Mouse (Mus musculus) c-Kit-positive CD71-positive TER-119-negative erythroid progenitor cells, embryonic 14.5 days (primary cell): Measurements from ENCODE around the gene Gpr4.
A peak's percentile ranks its signal among the peaks of the same experiment; 100 is the strongest.

ENCODE experiments used
- DNase-seq: peaks from one replicate; pipeline ENCODE4 v3.0.0-alpha.2; 2013; ENCODE audit warnings: low read depth

The Gpr4 gene

DNA sequence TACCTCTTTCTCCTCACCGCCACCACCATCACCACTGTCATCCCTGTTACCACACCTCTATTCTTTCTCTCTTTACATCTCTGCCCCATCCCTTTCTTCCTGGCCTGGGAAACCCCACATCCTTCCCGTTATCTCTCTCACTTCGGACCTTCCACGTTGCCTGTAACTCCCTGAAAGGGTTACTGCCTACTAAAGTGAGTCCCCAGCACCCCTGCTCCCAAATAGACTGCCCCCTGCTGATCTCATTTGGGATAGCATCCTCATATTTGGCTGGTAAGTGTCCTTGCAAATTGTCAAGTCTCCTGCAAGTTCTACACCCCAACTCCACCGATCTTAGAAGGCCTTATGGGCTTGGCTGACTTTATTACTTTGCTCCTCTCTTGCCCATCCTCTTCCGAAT lies 15.7 kb upstream of the Gpr4 start:
- no peak for DNase-seq

DNA sequence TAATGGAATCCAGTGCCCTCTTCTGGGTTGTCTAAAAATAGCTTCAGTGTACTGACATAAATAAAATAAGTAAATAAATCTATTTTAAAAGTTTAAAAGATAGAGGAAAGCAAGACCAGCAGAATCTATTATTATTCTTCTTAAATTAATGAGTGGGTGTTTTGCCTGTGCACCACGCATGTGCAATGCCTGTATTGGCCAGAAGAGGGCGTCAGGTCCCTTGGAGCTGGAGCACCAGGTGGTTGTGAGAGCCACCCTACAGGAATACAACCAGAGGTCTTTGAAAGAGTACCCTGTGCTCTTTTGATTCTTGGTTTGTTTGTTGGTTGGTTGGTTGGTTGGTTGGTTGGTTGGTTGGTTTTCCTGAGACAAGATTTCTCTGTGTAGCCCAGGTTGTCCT lies 14.4 kb upstream of the Gpr4 start:
- no peak for DNase-seq

DNA sequence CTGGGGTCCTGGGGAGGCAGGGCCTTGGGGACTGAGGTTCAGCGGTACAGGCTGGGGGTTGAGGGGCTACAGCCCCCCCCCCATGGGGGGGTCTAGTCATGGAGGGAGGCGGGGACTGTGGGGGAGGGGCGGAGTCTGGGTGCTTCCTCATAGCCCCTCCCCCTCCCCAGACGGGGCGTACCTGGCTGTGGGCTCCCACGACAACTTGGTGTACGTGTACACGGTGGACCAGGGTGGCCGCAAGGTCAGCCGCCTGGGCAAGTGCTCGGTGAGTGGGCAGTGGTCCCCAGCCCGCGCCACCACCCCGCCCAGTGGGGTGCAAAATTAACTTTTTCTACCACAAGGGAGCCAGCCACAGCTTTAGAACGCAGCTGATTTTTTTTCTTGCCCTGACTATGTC lies 10.7 kb upstream of the Gpr4 start:
- DNase-seq: no peak

DNA sequence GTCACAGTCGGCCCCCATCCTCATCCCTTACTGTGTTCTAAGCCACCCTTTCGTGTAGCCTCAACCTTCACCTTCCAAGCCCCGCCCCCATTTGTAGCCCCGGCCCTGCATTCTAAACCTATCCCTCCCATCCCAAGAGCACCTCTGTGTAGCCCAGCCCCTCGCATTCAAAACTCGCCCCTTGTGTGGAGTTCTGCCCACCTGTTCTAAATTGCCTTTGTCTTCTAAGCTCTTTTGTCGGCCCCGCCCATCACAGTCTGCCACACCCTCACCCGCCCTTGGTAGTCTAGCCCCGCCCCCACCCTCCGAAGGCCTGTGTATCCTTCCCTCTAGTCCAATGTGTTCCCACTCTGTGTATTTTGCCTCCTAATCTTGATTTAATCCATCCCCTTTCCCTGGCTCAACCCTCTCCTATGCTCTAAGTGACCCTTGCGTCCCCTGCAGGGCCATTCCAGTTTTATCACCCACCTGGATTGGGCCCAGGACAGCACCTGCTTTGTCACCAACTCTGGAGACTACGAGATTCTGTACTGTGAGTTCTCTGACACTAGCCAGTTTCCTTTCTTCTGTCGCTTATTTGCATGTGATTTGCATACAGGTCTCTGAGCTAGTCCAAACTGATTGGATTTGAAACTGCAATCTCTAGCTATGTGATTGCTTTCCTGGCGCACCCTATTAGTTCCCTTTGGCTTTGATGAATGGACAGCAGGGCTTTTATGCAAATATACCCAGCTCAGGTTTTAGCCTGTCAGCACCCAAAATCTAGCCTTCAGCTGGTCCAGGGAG lies 10.1 kb upstream of the Gpr4 start:
- DNase-seq: no peak

DNA sequence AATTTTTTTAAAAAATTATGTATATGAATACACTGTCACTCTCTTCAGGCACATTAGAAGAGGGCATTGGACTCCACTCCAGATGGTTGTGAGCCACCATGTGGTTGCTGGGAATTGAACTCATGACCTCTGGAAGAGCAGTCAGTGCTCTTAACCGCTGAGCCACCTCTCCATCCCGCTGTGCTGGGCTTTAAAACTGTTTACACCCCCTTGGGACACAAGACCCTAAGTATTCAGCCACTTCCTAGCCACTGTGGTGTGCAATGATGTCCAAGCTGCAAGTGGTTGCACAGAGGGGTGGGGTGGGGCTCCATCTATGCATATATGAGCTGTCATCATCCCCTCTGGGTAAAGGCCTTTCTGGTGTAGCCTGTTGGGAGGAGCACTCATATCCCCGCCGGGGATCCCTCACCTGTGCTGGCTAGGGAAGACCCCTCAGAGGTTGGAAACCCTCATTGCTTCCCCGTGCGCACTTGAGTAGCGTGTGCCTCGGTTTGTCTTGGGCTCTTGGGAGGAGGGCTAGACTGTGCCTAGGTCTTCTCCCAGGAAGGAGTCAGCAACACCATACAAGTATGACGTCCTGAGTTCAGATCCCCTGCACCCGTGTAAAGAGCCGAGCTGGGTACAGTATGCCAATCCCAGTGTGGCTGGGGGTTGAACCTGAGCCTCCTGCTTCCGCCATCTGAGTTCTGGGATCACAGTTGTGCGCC lies 4.0 kb upstream of the Gpr4 start:
- DNase-seq: no peak

DNA sequence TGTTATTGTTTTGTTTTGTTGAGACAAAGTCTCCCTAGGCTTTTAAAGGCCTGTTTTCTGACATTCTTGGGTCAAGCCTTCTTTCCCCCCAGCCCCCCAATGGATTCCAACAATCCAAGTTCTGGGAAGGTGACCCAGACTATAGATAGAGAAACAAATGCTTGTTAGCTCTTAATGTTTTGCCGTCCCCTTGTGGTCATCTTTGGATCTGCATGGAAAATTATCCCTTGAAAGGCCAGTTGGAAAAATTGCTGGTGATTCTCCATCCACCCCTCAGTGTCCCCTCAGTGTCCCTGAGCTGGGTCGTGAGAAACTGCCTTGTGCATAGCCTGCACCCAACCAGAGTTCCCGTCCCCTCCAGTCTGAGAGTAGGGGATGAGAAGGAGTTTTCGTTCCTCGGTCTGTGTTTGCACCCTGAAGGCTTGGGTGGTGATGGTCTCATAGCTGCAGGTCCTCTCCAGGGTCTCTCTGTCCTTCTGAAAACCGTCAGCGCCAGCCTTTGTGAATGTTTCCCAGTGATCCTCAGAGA lies 3.3 kb upstream of the Gpr4 start:
- no peak for DNase-seq

DNA sequence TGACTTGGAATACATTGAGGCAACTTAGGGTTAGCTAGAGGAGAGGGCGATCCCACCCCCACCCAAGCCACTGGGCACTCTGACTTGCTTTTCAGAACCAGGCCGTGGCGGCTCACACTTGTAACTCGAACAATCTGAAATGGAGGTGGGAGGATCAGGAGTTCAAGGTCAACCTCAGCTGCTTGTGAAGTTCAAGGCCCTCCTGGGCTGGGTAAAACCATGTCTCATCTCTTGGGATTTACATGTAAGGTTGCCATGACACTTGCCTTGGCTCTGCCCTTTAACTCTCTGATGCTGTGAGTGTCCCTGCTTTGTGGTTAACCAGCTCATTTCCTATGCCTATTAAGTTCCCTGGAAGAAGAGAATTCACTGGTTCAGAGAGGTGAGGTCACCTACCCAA lies 2.8 kb upstream of the Gpr4 start:
- DNase-seq: no peak

DNA sequence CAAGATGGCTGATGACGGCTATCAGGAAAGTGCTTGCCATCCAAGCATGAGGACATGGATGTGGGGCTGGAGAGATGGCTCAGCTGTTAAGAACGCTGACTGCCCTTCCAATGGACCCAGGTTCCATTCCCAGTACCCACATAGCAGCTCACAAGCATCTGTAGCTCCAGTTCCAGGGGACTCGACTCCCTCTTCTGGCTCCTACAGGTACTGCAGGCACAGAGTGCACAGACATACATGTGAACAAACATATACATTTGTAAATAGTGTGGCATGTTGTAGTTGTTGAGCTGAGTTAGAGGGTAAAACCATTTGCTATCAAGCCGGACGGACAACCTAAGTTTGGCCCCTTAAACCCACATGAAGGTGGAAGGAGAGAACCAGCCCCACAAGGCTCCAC lies 2.3 kb upstream of the Gpr4 start:
- DNase-seq: no peak

DNA sequence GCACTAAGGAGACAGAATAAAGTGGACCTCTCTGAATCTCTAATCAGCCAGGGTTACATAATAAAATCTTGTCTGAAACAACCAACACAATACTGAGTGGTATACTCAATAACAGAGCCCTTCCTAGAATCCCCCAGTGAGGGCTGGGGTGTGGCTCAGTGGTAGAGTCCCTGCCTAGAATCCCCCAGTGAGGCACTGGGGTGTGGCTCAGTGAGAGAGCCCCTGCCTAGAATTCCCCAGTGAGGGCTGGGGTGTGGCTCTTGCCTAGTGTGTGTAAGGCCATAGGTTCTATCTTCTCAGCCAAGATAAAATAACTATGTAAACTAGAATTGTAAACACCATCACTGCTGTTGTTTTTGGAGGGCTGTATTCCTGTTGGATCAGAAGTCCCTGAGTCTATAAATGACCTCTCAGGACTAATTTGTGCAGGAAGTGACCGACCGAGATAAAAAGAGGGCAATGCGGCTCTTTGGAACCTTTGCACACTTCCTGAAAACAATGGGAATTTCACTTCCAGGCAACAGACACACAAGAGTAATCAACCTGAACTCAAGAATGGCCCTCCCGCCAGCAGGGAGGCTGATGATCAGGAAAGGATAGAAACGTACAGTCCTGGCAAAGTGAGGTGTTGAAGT lies 1.2 kb upstream of the Gpr4 start:
- DNase-seq: no peak

DNA sequence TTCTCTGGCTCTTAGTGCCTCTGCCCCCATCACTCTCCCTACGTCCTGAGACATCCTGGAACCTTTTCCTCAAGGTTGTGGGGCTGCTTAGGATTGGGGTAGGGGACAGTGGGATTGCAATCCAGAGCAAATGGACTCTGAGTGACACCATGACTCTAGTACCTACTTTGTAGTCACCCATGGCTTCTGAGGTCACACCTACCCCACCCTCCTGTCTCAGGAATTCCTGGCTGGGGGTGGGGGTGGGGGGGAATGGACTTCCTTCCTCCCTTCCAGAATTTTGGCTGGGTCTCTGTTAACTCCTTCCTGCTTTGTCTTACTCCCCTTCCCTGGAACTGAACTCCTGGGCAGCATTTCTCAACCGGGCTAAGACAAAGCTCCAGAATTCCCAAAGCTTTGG lies 1.0 kb downstream of the Gpr4 start:
- DNase-seq: no peak

DNA sequence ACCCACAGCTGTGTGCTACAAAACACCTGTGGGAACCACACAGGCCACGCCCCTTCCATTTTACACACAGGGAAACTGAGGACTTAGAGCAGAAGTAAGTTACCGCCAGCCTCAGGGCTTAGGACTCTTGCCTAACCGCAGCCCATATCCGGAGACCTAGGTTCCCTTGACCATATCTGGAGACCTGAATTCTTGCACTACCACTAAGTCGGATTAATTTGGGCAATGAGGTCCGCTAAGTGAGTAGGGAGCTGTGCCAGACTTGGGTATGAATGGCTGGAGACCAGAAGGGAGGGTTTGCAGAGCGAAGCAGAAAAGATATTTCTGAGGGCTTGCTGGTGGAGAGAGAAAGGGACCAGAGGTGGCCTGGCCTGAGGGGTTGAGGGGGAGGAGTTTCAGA lies 2.0 kb downstream of the Gpr4 start:
- no peak for DNase-seq

DNA sequence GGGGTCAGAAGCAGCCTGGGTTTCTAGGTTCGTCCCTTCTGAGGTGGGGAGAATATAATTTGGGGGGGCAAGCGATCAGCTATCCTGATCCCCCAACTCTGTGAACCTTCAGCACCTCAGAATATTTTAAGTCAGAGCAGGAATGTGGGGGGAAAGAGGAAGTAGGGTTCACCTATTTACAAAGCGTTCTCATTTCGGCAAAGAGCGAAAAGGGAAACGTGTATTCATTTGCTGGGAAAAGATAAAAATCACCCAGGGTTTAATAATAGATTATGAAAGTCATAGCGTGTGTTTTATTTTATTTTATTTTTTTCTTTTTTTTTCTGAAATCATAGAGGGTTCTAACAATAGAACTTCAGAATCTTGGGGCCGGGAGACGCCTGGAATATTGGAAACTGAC lies 2.6 kb downstream of the Gpr4 start:
- no peak for DNase-seq

DNA sequence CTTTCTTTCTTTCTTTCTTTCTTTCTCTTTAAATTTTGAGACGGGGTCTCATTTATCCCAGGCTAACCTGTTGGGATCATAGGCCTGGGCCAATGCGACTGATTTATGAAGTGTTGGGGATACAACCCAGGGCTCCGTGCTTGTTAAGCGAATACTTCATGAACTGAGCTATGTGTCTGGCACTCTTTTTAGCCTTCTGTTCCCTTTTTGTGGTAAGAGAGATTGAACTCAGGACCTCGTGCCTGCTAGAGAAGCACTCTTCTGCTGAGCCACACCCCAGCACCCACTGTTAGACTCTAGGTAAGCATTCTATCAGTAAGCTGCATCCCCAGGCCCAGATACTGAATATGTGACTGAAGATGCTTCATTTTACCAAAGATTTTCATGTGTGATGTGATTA lies 5.2 kb downstream of the Gpr4 start:
- DNase-seq: no peak

DNA sequence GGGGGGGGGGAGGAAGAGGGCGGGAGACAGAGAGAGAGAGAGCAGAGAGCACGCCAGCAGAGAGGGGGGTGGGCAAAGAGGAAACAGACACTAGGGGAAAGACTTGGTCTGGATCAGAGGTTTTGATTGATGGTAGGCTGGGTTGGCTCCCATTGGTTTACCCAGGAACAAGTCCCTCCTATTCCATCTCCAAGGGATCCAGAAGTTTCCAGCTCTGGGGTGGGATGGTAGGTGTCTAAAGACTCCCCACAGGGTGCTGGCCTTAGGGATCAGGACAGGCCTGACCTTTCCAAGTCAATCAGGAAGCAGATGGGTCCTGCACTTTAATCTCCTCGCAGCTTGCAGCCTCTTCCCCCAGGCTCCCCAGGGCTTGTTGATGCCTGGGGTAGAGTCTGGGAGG lies 5.6 kb downstream of the Gpr4 start:
- DNase-seq: no peak

DNA sequence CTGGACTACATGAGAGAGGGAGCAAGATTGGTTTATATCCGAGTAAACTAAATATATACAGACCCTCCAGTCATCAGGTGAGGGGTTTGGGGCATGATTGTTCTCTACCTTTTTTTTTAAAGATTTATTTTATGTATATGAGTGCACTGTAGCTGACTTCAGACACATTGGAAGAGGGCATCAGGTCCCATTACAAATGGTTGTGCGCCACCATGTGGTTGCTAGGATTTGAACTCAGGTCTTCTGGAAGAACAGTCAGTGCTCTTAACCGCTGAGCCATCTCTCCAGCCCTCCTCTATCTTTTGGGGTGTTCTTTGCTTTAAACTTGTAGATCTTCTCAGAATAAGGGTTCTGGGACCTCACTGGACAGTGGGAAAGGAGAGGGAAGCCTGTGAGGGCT lies 7.7 kb downstream of the Gpr4 start:
- no peak for DNase-seq

DNA sequence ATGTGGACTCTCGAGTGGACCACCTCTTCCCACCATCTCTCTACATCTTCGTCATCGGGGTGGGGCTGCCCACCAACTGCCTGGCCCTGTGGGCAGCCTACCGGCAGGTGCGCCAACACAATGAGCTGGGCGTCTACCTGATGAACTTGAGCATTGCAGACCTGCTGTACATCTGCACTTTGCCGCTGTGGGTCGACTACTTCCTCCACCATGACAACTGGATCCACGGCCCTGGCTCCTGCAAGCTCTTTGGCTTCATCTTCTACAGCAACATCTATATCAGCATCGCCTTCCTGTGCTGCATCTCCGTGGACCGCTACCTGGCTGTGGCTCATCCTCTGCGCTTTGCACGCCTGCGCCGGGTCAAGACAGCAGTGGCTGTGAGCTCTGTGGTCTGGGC lies 9.9 kb downstream of the Gpr4 start:
- DNase-seq: no peak

DNA sequence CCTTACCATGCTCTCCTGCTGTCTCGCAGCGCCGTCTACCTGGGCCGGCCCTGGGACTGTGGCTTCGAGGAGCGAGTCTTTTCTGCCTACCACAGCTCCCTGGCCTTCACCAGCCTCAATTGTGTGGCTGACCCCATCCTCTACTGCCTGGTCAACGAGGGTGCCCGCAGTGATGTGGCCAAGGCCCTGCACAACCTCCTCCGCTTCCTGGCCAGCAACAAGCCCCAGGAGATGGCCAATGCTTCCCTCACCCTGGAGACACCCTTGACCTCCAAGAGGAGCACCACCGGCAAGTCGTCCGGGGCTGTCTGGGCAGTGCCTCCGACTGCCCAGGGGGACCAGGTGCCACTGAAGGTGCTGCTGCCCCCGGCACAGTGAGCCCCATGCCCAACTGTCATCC lies 10.5 kb downstream of the Gpr4 start:
- no peak for DNase-seq

DNA sequence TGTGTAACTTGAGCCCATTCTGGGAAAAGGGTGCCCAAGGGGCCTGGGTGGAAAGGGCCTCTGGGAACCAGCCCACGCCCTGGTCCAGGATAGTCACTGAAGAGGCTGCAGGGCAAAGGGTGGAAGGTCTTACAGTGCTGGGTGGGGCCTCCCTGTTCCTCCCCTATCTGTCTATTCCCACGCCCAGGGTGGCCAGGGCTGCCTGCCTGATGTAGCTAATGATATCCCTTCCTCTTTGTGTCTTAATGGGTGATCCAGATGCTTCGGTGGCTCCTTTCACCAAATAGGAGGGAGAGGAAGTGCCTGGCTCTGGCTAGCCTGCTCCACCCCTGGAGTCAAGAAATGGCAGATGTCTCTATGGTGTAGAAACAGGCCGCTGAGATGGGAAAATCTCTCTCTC lies 12.6 kb downstream of the Gpr4 start:
- peak; percentile 51 for DNase-seq

DNA sequence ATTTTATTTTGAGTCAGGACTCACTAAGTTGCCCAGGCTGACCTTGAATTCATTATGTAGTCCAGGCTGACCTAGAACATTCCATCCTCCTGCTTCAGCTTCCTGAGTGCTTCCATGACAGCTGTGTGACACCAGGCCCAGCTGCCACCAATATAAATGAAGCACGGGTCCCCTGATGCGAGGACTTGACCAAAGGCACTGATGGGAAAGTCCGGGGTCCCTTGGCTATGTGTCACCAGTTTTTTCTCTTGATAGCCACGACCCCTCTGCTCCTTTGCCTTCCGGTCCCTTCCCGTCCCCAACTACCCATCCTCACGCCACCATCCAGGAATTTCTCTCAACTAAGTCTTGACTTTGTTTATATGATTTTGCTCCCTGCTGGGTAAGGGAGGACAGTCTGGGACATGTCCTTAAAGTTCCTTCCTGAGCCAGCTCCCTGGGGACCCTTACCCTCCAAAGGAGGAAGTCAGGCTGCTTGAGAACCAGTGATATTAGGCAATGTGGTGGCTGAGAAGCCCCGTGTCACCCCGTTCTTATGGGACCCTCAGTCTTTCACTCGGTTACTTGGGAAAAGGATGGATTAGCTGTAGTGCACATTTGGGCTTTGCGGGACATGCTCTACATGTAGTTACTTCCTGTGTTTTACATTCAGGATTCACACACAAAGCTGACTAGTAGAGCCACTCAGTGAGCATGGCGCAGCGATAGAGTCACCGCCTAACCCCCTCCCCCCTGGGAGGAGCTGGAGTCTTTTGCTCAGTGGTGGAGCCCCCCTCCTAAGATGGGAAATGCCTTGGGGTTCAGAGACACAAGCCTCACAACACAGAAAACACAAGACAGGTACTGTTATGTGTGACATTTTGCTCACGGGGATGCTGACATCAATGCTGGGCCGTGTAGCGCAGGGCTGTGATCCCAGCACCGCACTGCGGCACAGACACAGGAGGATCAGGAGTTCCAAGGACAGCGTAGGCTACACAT lies 14.8 kb downstream of the Gpr4 start:
- no peak for DNase-seq

DNA sequence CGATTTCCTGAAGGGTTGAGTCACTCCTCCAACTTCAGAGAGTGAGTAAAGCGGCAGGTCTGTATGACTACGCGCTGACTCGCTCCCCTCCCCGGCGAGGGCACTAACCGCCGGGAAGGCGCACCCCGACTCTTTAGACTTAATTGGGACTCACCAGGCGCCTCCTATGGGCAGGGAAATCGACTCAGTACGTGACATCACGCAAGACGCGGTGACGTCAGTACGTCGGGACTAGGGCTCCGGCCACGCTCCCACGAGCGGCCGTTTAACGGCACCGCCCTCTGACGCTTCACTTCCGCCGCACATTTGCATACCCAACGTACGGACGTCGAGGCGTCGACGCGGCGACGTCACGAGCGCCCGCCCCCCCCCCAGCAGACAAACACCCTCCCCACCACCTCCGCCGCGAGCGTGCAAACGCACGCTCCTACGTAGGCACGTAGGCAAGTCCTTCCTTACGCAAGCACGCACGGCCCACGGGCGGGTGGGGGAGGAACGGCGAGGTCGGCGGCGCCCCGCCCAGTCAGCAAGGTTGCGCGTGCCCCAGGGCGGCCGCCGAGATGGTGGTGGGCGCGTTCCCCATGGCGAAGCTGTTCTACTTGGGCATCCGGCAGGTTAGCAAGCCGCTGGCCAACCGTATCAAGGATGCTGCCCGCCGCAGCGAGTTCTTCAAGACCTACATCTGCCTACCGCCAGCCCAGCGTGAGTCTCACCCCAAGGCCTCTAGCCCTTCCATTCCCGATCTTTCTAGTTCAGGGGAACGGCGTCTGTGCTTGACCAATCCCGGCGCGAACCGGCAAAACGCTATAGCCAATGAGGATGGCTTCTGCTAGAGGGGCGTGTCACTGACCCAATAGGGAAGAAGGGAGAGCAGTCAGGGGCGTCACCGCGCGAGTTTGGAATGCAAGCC lies 15.8 kb downstream of the Gpr4 start, which contains the start of gene Opa3:
TSS of gene Opa3 (plus strand) at position 452 of the 910 bp plus-strand sequence.
- DNase-seq: peak; percentile 100

DNA sequence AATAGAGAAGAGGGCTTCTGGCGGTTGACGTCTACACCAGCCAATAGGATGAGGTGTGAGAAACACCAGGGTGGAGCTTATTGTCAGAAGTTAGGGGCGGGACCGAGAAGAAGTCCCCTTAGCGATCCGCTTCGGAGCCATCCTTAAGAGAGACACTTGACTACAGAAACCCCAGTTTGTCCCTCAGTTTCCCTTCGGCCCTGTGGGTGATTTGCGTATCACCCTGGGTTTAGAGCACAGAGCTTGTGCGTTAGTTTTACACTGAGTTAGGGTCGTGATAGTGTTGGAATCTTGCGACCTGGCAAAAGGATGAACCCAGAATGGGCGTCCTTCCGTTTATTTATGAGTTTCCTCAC lies 16.4 kb downstream of the Gpr4 start:
- DNase-seq: no peak
